ENCODE assay signal across 9 mouse cellular contexts in genomic region chr17:23672761-23673160, GRCm38 (mm10). TPM values are rescaled to one million over a fixed set of nuclear protein-coding genes. Genes with fewer than 3 reads are reported as not detected.
A peak's percentile ranks its signal among the peaks of the same experiment; 100 is the strongest.
DNase-seq lines count a peak whose midpoint lies in the region; ATAC-seq and TF ChIP-seq lines count a peak whose summit lies in the region.
"Had no signal": no experiment of that assay in that cellular context is flagged by ENCODE, and none has a peak within 500 bp of the region (broad histone marks: within the 10 kb centered on the region; RNA-seq: fewer than 3 reads in every experiment).

No protein-coding gene starts in this region.

- peaks cover 26% of the 10 kb centered on the region; the same call in 1 of the 2 replicates for H3K36me3 ChIP-seq in heart, embryonic 15.5 days
- H3K36me3 ChIP-seq in hindbrain, embryonic 13.5 days: peaks cover 30% of the 10 kb centered on the region
- peaks cover 28% of the 10 kb centered on the region for H3K36me3 ChIP-seq in midbrain, embryonic 12.5 days

- H3K4me2 ChIP-seq in heart, embryonic 15.5 days: peak overlapping the region; percentile 82
- peak overlapping the region; percentile 74 for H3K4me2 ChIP-seq in hindbrain, embryonic 13.5 days
- H3K4me2 ChIP-seq in midbrain, embryonic 12.5 days (replicated peaks): peak overlapping the region; percentile 68

- no peak for TF ChIP-seq POLR2A in bone marrow macrophage, adult 2 months (IDR thresholded peaks at IDR 0.05; ENCODE audit: borderline replicate concordance, low read depth, low read length)

- no peak overlapping the region for H3K27ac ChIP-seq in heart, embryonic 15.5 days
- H3K27ac ChIP-seq in bone marrow macrophage, adult 2 months (ENCODE audit: insufficient read depth, low read depth, low read length): no peak overlapping the region
- H3K27ac ChIP-seq in hindbrain, embryonic 13.5 days: no peak overlapping the region
- no peak overlapping the region for H3K27ac ChIP-seq in midbrain, embryonic 12.5 days (replicated peaks)

- no peak for ATAC-seq in heart, embryonic 15.5 days (replicated peaks; ENCODE audit: insufficient number of reproducible peaks, insufficient read depth, low FRiP score, low read depth)
- 0 out of 2 replicates have a peak, but pooled peaks have one; percentile 0 for ATAC-seq in hindbrain, embryonic 13.5 days (ENCODE audit: low FRiP score)
- no peak for ATAC-seq in midbrain, embryonic 12.5 days (ENCODE audit: low FRiP score, low read depth)

- no peaks in the 10 kb centered on the region for H3K27me3 ChIP-seq in heart, embryonic 15.5 days
- peaks cover 32% of the 10 kb centered on the region for H3K27me3 ChIP-seq in hindbrain, embryonic 13.5 days
- peaks cover 32% of the 10 kb centered on the region for H3K27me3 ChIP-seq in midbrain, embryonic 12.5 days

- no peak for TF ChIP-seq CTCF in bone marrow macrophage, adult 2 months (IDR thresholded peaks at IDR 0.05; ENCODE audit: low read depth, low read length)

- 52% methylated on average over 3 of the region's 3 CpGs for WGBS in heart, embryonic 15.5 days
- 71% methylated on average over 3 of the region's 3 CpGs for WGBS in hindbrain, embryonic 13.5 days
- 75% methylated on average over 3 of the region's 3 CpGs for WGBS in midbrain, embryonic 12.5 days

- DNase-seq in heart, adult 18-20 months: no peak
- DNase-seq in thymus, postnatal 4 days: no peak
- no peak for DNase-seq in spleen, adult 18-20 months
- no peak for DNase-seq in spleen, postnatal 10 days (ENCODE audit: low spot score in 2 of 2)

- peaks cover 39% of the 10 kb centered on the region for H3K4me1 ChIP-seq in heart, embryonic 15.5 days (replicated peaks)
- H3K4me1 ChIP-seq in bone marrow macrophage, adult 2 months (ENCODE audit: control insufficient read depth, insufficient read depth, low read length): peaks cover 17% of the 10 kb centered on the region
- peaks cover 48% of the 10 kb centered on the region for H3K4me1 ChIP-seq in hindbrain, embryonic 13.5 days (replicated peaks)
- H3K4me1 ChIP-seq in midbrain, embryonic 12.5 days: peaks cover 37% of the 10 kb centered on the region

- no peak overlapping the region for H3K9ac ChIP-seq in heart, embryonic 15.5 days
- peak overlapping the region; percentile 79; the same call in 1 of the 2 replicates for H3K9ac ChIP-seq in hindbrain, embryonic 13.5 days
- no peak overlapping the region for H3K9ac ChIP-seq in midbrain, embryonic 12.5 days (replicated peaks)

- no peaks in the 10 kb centered on the region for H3K9me3 ChIP-seq in heart, embryonic 15.5 days (replicated peaks)
- H3K9me3 ChIP-seq in hindbrain, embryonic 13.5 days: no peaks in the 10 kb centered on the region
- H3K9me3 ChIP-seq in midbrain, embryonic 12.5 days: no peaks in the 10 kb centered on the region

- peak overlapping the region; percentile 62 for H3K4me3 ChIP-seq in heart, embryonic 15.5 days
- peak overlapping the region; percentile 69 for H3K4me3 ChIP-seq in bone marrow macrophage, adult 2 months (ENCODE audit: insufficient read depth, low read length)
- H3K4me3 ChIP-seq in hindbrain, embryonic 13.5 days: peak overlapping the region; percentile 58
- H3K4me3 ChIP-seq in midbrain, embryonic 12.5 days: peak overlapping the region; percentile 64

RNA-seq across cellular contexts. Expression of gene Hcfc1r1, which starts 0.6 kb away (rescaled TPM):
- polyA plus RNA-seq in heart, embryonic 15.5 days (2015; fragmentation: Nextera tagmentation; extraction: Ambion mirVana): 226 and 282 TPM in 2 replicates
- 100 to 1,000 TPM; 191 to 199 TPM for total RNA-seq in heart, adult 18-20 months (2021)
- polyA plus RNA-seq in bone marrow macrophage, adult 2 months (2012; ENCODE audit: insufficient read depth, insufficient read length, missing spikeins): 101 and 118 TPM in 2 replicates
- polyA plus RNA-seq in hindbrain, embryonic 13.5 days (2015; fragmentation: Nextera tagmentation; extraction: Ambion mirVana): 108 and 109 TPM in 2 replicates
- 52.2 and 52.8 TPM in 2 replicates for polyA plus RNA-seq in midbrain, embryonic 12.5 days (2016; fragmentation: Nextera tagmentation; extraction: Ambion mirVana)

RNA-seq across cellular contexts. Expression of gene Thoc6, which starts 0.9 kb away (rescaled TPM):
- 29.4 and 36.8 TPM in 2 replicates for polyA plus RNA-seq in heart, embryonic 15.5 days (2015; fragmentation: Nextera tagmentation; extraction: Ambion mirVana)
- 10 to 100 TPM; 11.0 to 11.2 TPM for total RNA-seq in heart, adult 18-20 months (2021)
- 20.9 and 23.4 TPM in 2 replicates for polyA plus RNA-seq in bone marrow macrophage, adult 2 months (2012; ENCODE audit: insufficient read depth, insufficient read length, missing spikeins)
- polyA plus RNA-seq in hindbrain, embryonic 13.5 days (2015; fragmentation: Nextera tagmentation; extraction: Ambion mirVana): 47.2 and 50.2 TPM in 2 replicates
- polyA plus RNA-seq in midbrain, embryonic 12.5 days (2016; fragmentation: Nextera tagmentation; extraction: Ambion mirVana): 46.7 and 48.5 TPM in 2 replicates

RNA-seq across cellular contexts. Expression of gene Tnfrsf12a, which starts 4.5 kb away (rescaled TPM):
- polyA plus RNA-seq in heart, embryonic 15.5 days (2015; fragmentation: Nextera tagmentation; extraction: Ambion mirVana): 107 and 116 TPM in 2 replicates
- 10 to 100 TPM; 63.7 to 89.9 TPM for total RNA-seq in heart, adult 18-20 months (2021)
- 4.9 and 5.6 TPM in 2 replicates for polyA plus RNA-seq in bone marrow macrophage, adult 2 months (2012; ENCODE audit: insufficient read depth, insufficient read length, missing spikeins)
- 2.7 and 3.4 TPM in 2 replicates for polyA plus RNA-seq in hindbrain, embryonic 13.5 days (2015; fragmentation: Nextera tagmentation; extraction: Ambion mirVana)
- polyA plus RNA-seq in midbrain, embryonic 12.5 days (2016; fragmentation: Nextera tagmentation; extraction: Ambion mirVana): 2.2 and 2.5 TPM in 2 replicates

RNA-seq across cellular contexts. Expression of gene Cldn6, which starts 6.3 kb away (rescaled TPM):
- polyA plus RNA-seq in heart, embryonic 15.5 days (2015; fragmentation: Nextera tagmentation; extraction: Ambion mirVana): 4.5 and 12.9 TPM in 2 replicates
- total RNA-seq in heart, adult 18-20 months (2021): not detected
- polyA plus RNA-seq in bone marrow macrophage, adult 2 months (2012; ENCODE audit: insufficient read depth, insufficient read length, missing spikeins): not detected in 2 replicates
- polyA plus RNA-seq in hindbrain, embryonic 13.5 days (2015; fragmentation: Nextera tagmentation; extraction: Ambion mirVana): 0.61 and 0.85 TPM in 2 replicates
- 1.7 and 2.8 TPM in 2 replicates for polyA plus RNA-seq in midbrain, embryonic 12.5 days (2016; fragmentation: Nextera tagmentation; extraction: Ambion mirVana)
- total RNA-seq: left cerebral cortex, postnatal 25 days had no signal

RNA-seq across cellular contexts. Expression of gene Cldn9, which starts 11.1 kb away (rescaled TPM):
- 0.09 and 0.68 TPM in 2 replicates for polyA plus RNA-seq in heart, embryonic 15.5 days (2015; fragmentation: Nextera tagmentation; extraction: Ambion mirVana)
- not detected for total RNA-seq in heart, adult 18-20 months (2021)
- not detected in 2 replicates for polyA plus RNA-seq in bone marrow macrophage, adult 2 months (2012; ENCODE audit: insufficient read depth, insufficient read length, missing spikeins)
- polyA plus RNA-seq in hindbrain, embryonic 13.5 days (2015; fragmentation: Nextera tagmentation; extraction: Ambion mirVana): 1.4 and 2.5 TPM in 2 replicates
- 0.84 TPM in 2 replicates for polyA plus RNA-seq in midbrain, embryonic 12.5 days (2016; fragmentation: Nextera tagmentation; extraction: Ambion mirVana)

Comparison
In these comparisons a context has a peak if more than half of its experiments do, and no peak if none do; other contexts are left out.
1. RNA of gene Tnfrsf12a, which starts 4.5 kb away (polyA plus RNA-seq): 107 to 116 TPM in heart, embryonic 15.5 days; 4.9 to 5.6 TPM in bone marrow macrophage, adult 2 months, 2.7 to 3.4 TPM in hindbrain, embryonic 13.5 days and 2.2 to 2.5 TPM in midbrain, embryonic 12.5 days; every median in the first group is over 10 times any median in the second.
2. Peak in every context shown above with its lines, with median percentiles within 50 percentile points of each other: H3K4me2 ChIP-seq and H3K4me3 ChIP-seq.